In the genomic region with DNA sequence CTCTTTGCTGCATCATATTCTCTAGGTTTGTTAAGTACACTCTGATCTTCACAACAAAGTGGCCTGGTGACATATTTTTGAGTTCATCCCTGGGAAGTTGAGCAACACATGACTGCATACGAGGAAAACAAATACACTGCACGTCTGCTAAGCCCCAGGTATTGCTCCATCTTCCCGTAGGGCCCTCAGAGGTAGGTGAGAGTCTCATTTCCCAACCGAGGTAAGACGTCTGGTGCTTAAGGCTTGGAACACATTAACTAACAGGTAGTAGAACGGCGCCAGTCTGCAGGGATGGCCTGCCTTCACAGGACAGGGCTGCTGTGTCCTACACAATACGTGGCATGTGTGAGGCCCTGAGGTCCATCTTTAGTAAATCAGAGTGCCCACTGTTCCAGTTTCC, we compare ENCODE assay signal across 11 mouse cellular contexts. TPM values are rescaled to one million over a fixed set of nuclear protein-coding genes. Genes with fewer than 3 reads are reported as not detected.
DNase-seq lines count a peak whose midpoint lies in the region; ATAC-seq and TF ChIP-seq lines count a peak whose summit lies in the region.
"Had no signal": no experiment of that assay in that cellular context is flagged by ENCODE, and none has a peak within 500 bp of the region (broad histone marks: within the 10 kb centered on the region; RNA-seq: fewer than 3 reads in every experiment).

No protein-coding gene starts in this region.

- 92% methylated on average over 8 of the region's 8 CpGs for WGBS in heart, adult 2 months
- 32% methylated on average over 8 of the region's 8 CpGs for WGBS in liver, adult 2 months
- 54% methylated on average over 8 of the region's 8 CpGs for WGBS in liver, postnatal 0 days (ENCODE audit: insufficient replicate concordance)
- WGBS in olfactory bulb, adult 2 months: 88% methylated on average over 8 of the region's 8 CpGs

- H3K9me3 ChIP-seq in liver, postnatal 0 days (ENCODE audit: low read length): no peaks in the 10 kb centered on the region
- H3K9me3 ChIP-seq: forebrain, embryonic 13.5 days had no signal

- no peak for TF ChIP-seq EP300 in heart, adult 2 months (IDR thresholded peaks at IDR 0.05; ENCODE audit: insufficient read depth, low read depth, low read length)
- peak; percentile 83 for TF ChIP-seq EP300 in liver, postnatal 0 days (IDR thresholded peaks at IDR 0.05; ENCODE audit: low read depth)

- H3K79me2 ChIP-seq in heart, adult 2 months (replicated peaks; ENCODE audit: control insufficient read depth, insufficient read depth, low read length): peaks cover 2% of the 10 kb centered on the region
- H3K79me2 ChIP-seq in liver, adult 2 months (ENCODE audit: control insufficient read depth, insufficient read depth, low read length): peaks cover 19% of the 10 kb centered on the region; the same call in 1 of the 2 replicates

- peaks cover 49% of the 10 kb centered on the region for H3K4me1 ChIP-seq in heart, adult 2 months (ENCODE audit: control insufficient read depth, insufficient read depth, low read length)
- peaks cover 25% of the 10 kb centered on the region for H3K4me1 ChIP-seq in liver, adult 2 months (ENCODE audit: control insufficient read depth, insufficient read depth, low read length)
- peaks cover 80% of the 10 kb centered on the region for H3K4me1 ChIP-seq in liver, postnatal 0 days (ENCODE audit: insufficient read depth)
- peaks cover 50% of the 10 kb centered on the region for H3K4me1 ChIP-seq in olfactory bulb, adult 2 months (ENCODE audit: control insufficient read depth, insufficient read depth, low read length)

- peak overlapping the region; percentile 99 for H3K27ac ChIP-seq in heart, adult 2 months
- H3K27ac ChIP-seq in liver, adult 2 months (replicated peaks; ENCODE audit: insufficient read depth, low read depth, low read length): peak overlapping the region; percentile 73
- peak overlapping the region; percentile 99 for H3K27ac ChIP-seq in liver, postnatal 0 days (ENCODE audit: low read depth)
- H3K27ac ChIP-seq in olfactory bulb, adult 2 months (ENCODE audit: insufficient read depth, low read depth, low read length): peak overlapping the region; percentile 92
- H3K27ac ChIP-seq: forebrain, embryonic 13.5 days had no signal

- H3K27me3 ChIP-seq in heart, adult 2 months (ENCODE audit: control insufficient read depth, insufficient read depth, low read length): no peaks in the 10 kb centered on the region
- no peaks in the 10 kb centered on the region for H3K27me3 ChIP-seq in liver, adult 2 months (ENCODE audit: control insufficient read depth, insufficient read depth, low read length)
- H3K27me3 ChIP-seq in liver, postnatal 0 days (ENCODE audit: insufficient read depth, low read length): no peaks in the 10 kb centered on the region
- H3K27me3 ChIP-seq: forebrain, embryonic 13.5 days had no signal

- H3K4me2 ChIP-seq in liver, postnatal 0 days (ENCODE audit: low read depth, low read length): peak overlapping the region; percentile 37; the same call in 1 of the 2 replicates
- H3K4me2 ChIP-seq: forebrain, embryonic 13.5 days had no signal

- no peak for TF ChIP-seq CTCF in heart, adult 2 months (IDR thresholded peaks at IDR 0.05)
- no peak for TF ChIP-seq CTCF in liver, adult 2 months (IDR thresholded peaks at IDR 0.05; ENCODE audit: low read depth, low read length)
- no peak for TF ChIP-seq CTCF in liver, postnatal 0 days (IDR thresholded peaks at IDR 0.05; ENCODE audit: low read depth)
- TF ChIP-seq CTCF in olfactory bulb, adult 2 months (IDR thresholded peaks at IDR 0.05; ENCODE audit: insufficient read depth, low read depth, low read length): no peak

- H3K9ac ChIP-seq in heart, adult 2 months (ENCODE audit: low read depth, low read length): peak overlapping the region; percentile 3; the same call in 1 of the 2 replicates
- H3K9ac ChIP-seq in liver, adult 2 months (ENCODE audit: low read depth, low read length): no peak overlapping the region
- no peak overlapping the region for H3K9ac ChIP-seq in liver, postnatal 0 days (replicated peaks)
- H3K9ac ChIP-seq: forebrain, embryonic 13.5 days had no signal

- no peak overlapping the region for H3K4me3 ChIP-seq in heart, adult 2 months
- H3K4me3 ChIP-seq in liver, adult 2 months (ENCODE audit: insufficient read depth, low read depth, low read length): no peak overlapping the region
- no peak overlapping the region for H3K4me3 ChIP-seq in liver, postnatal 0 days (ENCODE audit: low read depth, low read length)
- H3K4me3 ChIP-seq in olfactory bulb, adult 2 months (ENCODE audit: insufficient read depth, low read depth, low read length): no peak overlapping the region
- H3K4me3 ChIP-seq: forebrain, embryonic 13.5 days had no signal

- TF ChIP-seq POLR2A in heart, adult 2 months (IDR thresholded peaks at IDR 0.05; ENCODE audit: insufficient read depth, low read depth, low read length): no peak
- no peak for TF ChIP-seq POLR2A in liver, adult 2 months (IDR thresholded peaks at IDR 0.05; ENCODE audit: extremely low read depth, insufficient read depth, low read length)
- no peak for TF ChIP-seq POLR2A in olfactory bulb, adult 2 months (IDR thresholded peaks at IDR 0.05; ENCODE audit: insufficient read depth, low read depth, low read length)

- intact Hi-C loops in heart, adult 2 months (cut with DNase I): loop anchor here (1.0 to 2.0 kb wide), 4 partner anchors 18 to 46 kb away; no protein-coding TSS in a partner anchor
- intact Hi-C loops in heart, postnatal 14 days (cut with DNase I): loop anchor here (1.0 to 2.0 kb wide), 3 partner anchors 18 to 46 kb away; no protein-coding TSS in a partner anchor

- ATAC-seq in liver, postnatal 0 days: peak; percentile 17; the same call in 1 of the 2 replicates
- ATAC-seq: forebrain, embryonic 13.5 days had no signal

- no peak for DNase-seq in heart, adult 2 months
- no peak for DNase-seq in heart, postnatal 14 days
- peak; percentile 88 for DNase-seq in liver, adult 2 months (ENCODE audit: extremely low read depth, low read depth, low spot score)
- no peak for DNase-seq in liver
- peak; percentile 59 for DNase-seq in liver, postnatal 0 days
- no peak for DNase-seq in left cerebral cortex, adult 9 months (ENCODE audit: low spot score in 2 of 2)
- DNase-seq in right cerebral cortex, postnatal 14 days: no peak
- DNase-seq: cerebellum, adult 8-10 months had no signal

- H3K36me3 ChIP-seq in heart, adult 2 months (ENCODE audit: control insufficient read depth, insufficient read depth, low read length): peaks cover 42% of the 10 kb centered on the region
- no peaks in the 10 kb centered on the region for H3K36me3 ChIP-seq in liver, adult 2 months (ENCODE audit: control insufficient read depth, insufficient read depth, low read length)
- H3K36me3 ChIP-seq in liver, postnatal 0 days (replicated peaks; ENCODE audit: insufficient read depth, low read length): peaks cover 40% of the 10 kb centered on the region

RNA-seq across cellular contexts. Expression of gene Cox4i2, which starts 30.7 kb away (rescaled TPM):
- 10 to 100 TPM; 12.1 to 18.0 TPM for total RNA-seq in heart, adult 2 months (2021)
- 12.0 and 13.2 TPM in 2 replicates for polyA plus RNA-seq in heart, adult 2 months (2012; rRNA removed)
- total RNA-seq in heart, postnatal 14 days (2021): 10 to 100 TPM; 17.8 to 19.1 TPM
- not detected in 2 replicates for total RNA-seq in liver, adult 2 months (2014; rRNA removed)
- 0.22 and 0.31 TPM in 2 replicates for polyA plus RNA-seq in liver, adult 2 months (2012; rRNA removed)
- polyA plus RNA-seq in liver, postnatal 0 days (2015; fragmentation: Nextera tagmentation; extraction: Ambion mirVana): 0.56 and 1.0 TPM in 2 replicates
- not detected in 2 replicates for polyA plus RNA-seq in olfactory bulb, adult 2 months (2012; ENCODE audit: insufficient read depth, insufficient read length, low replicate concordance, missing spikeins)
- total RNA-seq: monocyte, adult 5-6 weeks had no signal

RNA-seq across cellular contexts. Expression of gene Bcl2l1, which starts 46.9 kb away (rescaled TPM):
- 100 to 1,000 TPM in 1 of 2 experiments, 10 to 100 TPM in 1; 51.9 to 102 TPM for total RNA-seq in heart, adult 2 months (2021)
- 48.1 and 51.2 TPM in 2 replicates for polyA plus RNA-seq in heart, adult 2 months (2012; rRNA removed)
- total RNA-seq in heart, postnatal 14 days (2021): 10 to 100 TPM; 79.8 to 92.2 TPM
- 14.9 and 16.1 TPM in 2 replicates for total RNA-seq in liver, adult 2 months (2014; rRNA removed)
- 30.4 and 33.8 TPM in 2 replicates for polyA plus RNA-seq in liver, adult 2 months (2012; rRNA removed)
- polyA plus RNA-seq in liver, postnatal 0 days (2015; fragmentation: Nextera tagmentation; extraction: Ambion mirVana): 84.2 and 84.4 TPM in 2 replicates
- polyA plus RNA-seq in olfactory bulb, adult 2 months (2012; ENCODE audit: insufficient read depth, insufficient read length, low replicate concordance, missing spikeins): 296 and 622 TPM in 2 replicates

RNA-seq across cellular contexts. Expression of gene Id1, which starts 48.6 kb away (rescaled TPM):
- total RNA-seq in heart, adult 2 months (2021): 10 to 100 TPM; 56.5 to 59.8 TPM
- 74.7 and 113 TPM in 2 replicates for polyA plus RNA-seq in heart, adult 2 months (2012; rRNA removed)
- total RNA-seq in heart, postnatal 14 days (2021): 10 to 100 TPM; 82.1 to 85.3 TPM
- 16.4 and 33.0 TPM in 2 replicates for total RNA-seq in liver, adult 2 months (2014; rRNA removed)
- 19.2 and 33.0 TPM in 2 replicates for polyA plus RNA-seq in liver, adult 2 months (2012; rRNA removed)
- polyA plus RNA-seq in liver, postnatal 0 days (2015; fragmentation: Nextera tagmentation; extraction: Ambion mirVana): 39.7 and 40.4 TPM in 2 replicates
- not detected in 2 replicates for polyA plus RNA-seq in olfactory bulb, adult 2 months (2012; ENCODE audit: insufficient read depth, insufficient read length, low replicate concordance, missing spikeins)

Comparison
In these comparisons a context has a peak if more than half of its experiments do, and no peak if none do; other contexts are left out.
1. DNase-seq: peak in liver, adult 2 months (single experiment) and liver, postnatal 0 days (single experiment); none in heart, adult 2 months (0 of 2), heart, postnatal 14 days (0 of 2), liver (single experiment), left cerebral cortex, adult 9 months (0 of 2) and right cerebral cortex, postnatal 14 days (single experiment).
2. RNA of gene Id1, which starts 48.6 kb away (polyA plus RNA-seq): 74.7 to 113 TPM in heart, adult 2 months, 39.7 to 40.4 TPM in liver, postnatal 0 days and 19.2 to 33.0 TPM in liver, adult 2 months; not detected in olfactory bulb, adult 2 months; every median in the first group is over 10 times any median in the second.
3. Peak in every context shown above with its lines, with median percentiles within 50 percentile points of each other: H3K27ac ChIP-seq.